ENCODE assay signal across 22 mouse cellular contexts in the genomic region with DNA sequence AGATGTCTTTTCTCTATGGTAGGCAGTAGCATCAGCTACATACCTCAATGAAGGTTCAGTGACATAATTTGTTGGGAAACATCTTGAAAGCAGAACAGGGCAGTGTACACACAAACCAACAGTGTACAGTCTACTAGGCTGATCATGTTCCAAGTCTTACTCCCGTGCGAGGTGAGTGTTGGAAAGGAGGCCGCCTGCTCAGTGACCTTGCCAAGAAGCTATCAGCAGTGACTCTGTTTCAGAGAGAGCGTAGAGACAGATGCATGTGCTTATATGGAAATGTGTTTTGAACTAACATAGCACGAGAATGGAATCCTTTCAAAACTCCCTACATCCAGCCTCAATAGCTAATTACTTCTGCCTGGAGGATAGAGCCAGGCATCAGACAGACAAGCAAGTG.
A peak's percentile ranks its signal among the peaks of the same experiment; 100 is the strongest.
DNase-seq lines count a peak whose midpoint lies in the region; ATAC-seq and TF ChIP-seq lines count a peak whose summit lies in the region.
"Had no signal": no experiment of that assay in that cellular context is flagged by ENCODE, and none has a peak within 500 bp of the region (broad histone marks: within the 10 kb centered on the region; RNA-seq: fewer than 3 reads in every experiment).

No protein-coding gene starts in this region.

- no peak for TF ChIP-seq EP300 in heart, postnatal 0 days (IDR thresholded peaks at IDR 0.05; ENCODE audit: low read depth)

- no peak for DNase-seq in forebrain, embryonic 11.5 days (ENCODE audit: low spot score)
- peak; percentile 75 for DNase-seq in heart, postnatal 0 days (ENCODE audit: low spot score)
- peak; percentile 52 for DNase-seq in NIH3T3 (ENCODE audit: low read depth)
- peak; percentile 16 for DNase-seq in forebrain, postnatal 0 days
- DNase-seq in gastrocnemius, postnatal 14 days = no peak
- DNase-seq: adrenal gland, postnatal 25 days; cerebellum, adult 11-12 months; gastrocnemius, postnatal 36 days; kidney, adult 18-20 months; liver, embryonic 13.5 days; thymus, postnatal 36 days had no signal

- H3K4me2 ChIP-seq in forebrain, embryonic 13.5 days = no peak overlapping the region
- H3K4me2 ChIP-seq in forebrain, embryonic 11.5 days (ENCODE audit: low read depth, low read length, severe bottlenecking) = no peak overlapping the region
- H3K4me2 ChIP-seq in heart, postnatal 0 days (ENCODE audit: low read depth, low read length) = no peak overlapping the region
- no peak overlapping the region for H3K4me2 ChIP-seq in heart, embryonic 12.5 days
- H3K4me2 ChIP-seq in forebrain, postnatal 0 days (ENCODE audit: low read depth) = no peak overlapping the region
- H3K4me2 ChIP-seq: heart, embryonic 11.5 days; limb, embryonic 12.5 days; liver, embryonic 13.5 days; lung, embryonic 15.5 days; midbrain, embryonic 11.5 days had no signal

- H3K27me3 ChIP-seq in forebrain, embryonic 13.5 days = no peaks in the 10 kb centered on the region
- H3K27me3 ChIP-seq in forebrain, embryonic 11.5 days (ENCODE audit: control insufficient read depth, insufficient read depth, low read length) = no peaks in the 10 kb centered on the region
- H3K27me3 ChIP-seq in heart, postnatal 0 days (ENCODE audit: control insufficient read depth, insufficient read depth, low read length) = no peaks in the 10 kb centered on the region
- H3K27me3 ChIP-seq in heart, embryonic 12.5 days (replicated peaks) = no peaks in the 10 kb centered on the region
- H3K27me3 ChIP-seq in forebrain, postnatal 0 days (ENCODE audit: insufficient read depth, low read length) = no peaks in the 10 kb centered on the region
- H3K27me3 ChIP-seq: CH12.LX; limb, embryonic 12.5 days; liver, embryonic 13.5 days had no signal

- no peak overlapping the region for H3K9ac ChIP-seq in forebrain, embryonic 13.5 days
- H3K9ac ChIP-seq in forebrain, embryonic 11.5 days (ENCODE audit: low read length) = no peak overlapping the region
- no peak overlapping the region for H3K9ac ChIP-seq in heart, postnatal 0 days (replicated peaks; ENCODE audit: low read depth, low read length)
- no peak overlapping the region for H3K9ac ChIP-seq in heart, embryonic 12.5 days
- no peak overlapping the region for H3K9ac ChIP-seq in forebrain, postnatal 0 days
- H3K9ac ChIP-seq: limb, embryonic 12.5 days; liver, embryonic 13.5 days; lung, embryonic 15.5 days had no signal

- peaks cover 4% of the 10 kb centered on the region; the same call in 1 of the 2 replicates for H3K4me1 ChIP-seq in forebrain, embryonic 13.5 days
- no peaks in the 10 kb centered on the region for H3K4me1 ChIP-seq in forebrain, embryonic 11.5 days (replicated peaks; ENCODE audit: control insufficient read depth, insufficient read depth, low read length)
- peaks cover 14% of the 10 kb centered on the region for H3K4me1 ChIP-seq in heart, postnatal 0 days (ENCODE audit: control insufficient read depth, insufficient read depth)
- peaks cover 14% of the 10 kb centered on the region for H3K4me1 ChIP-seq in heart, embryonic 12.5 days (replicated peaks)
- no peaks in the 10 kb centered on the region for H3K4me1 ChIP-seq in forebrain, postnatal 0 days (ENCODE audit: insufficient read depth)
- H3K4me1 ChIP-seq: limb, embryonic 12.5 days; liver, embryonic 13.5 days; lung, embryonic 15.5 days had no signal

- no peak overlapping the region for H3K27ac ChIP-seq in forebrain, embryonic 13.5 days
- no peak overlapping the region for H3K27ac ChIP-seq in forebrain, embryonic 11.5 days (ENCODE audit: low read depth, low read length)
- H3K27ac ChIP-seq in heart, postnatal 0 days (ENCODE audit: low read depth) = peak overlapping the region; percentile 67
- H3K27ac ChIP-seq in heart, embryonic 12.5 days (ENCODE audit: poor library complexity, severe bottlenecking) = no peak overlapping the region
- H3K27ac ChIP-seq in forebrain, postnatal 0 days (ENCODE audit: low read depth, low read length) = no peak overlapping the region
- H3K27ac ChIP-seq: kidney, postnatal 0 days; limb, embryonic 12.5 days; liver, embryonic 13.5 days; lung, embryonic 15.5 days; macrophage had no signal

- no peaks in the 10 kb centered on the region; the same call in 1 of the 2 replicates for H3K9me3 ChIP-seq in forebrain, embryonic 13.5 days (replicated peaks)
- no peaks in the 10 kb centered on the region for H3K9me3 ChIP-seq in forebrain, embryonic 11.5 days (ENCODE audit: control insufficient read depth, low read length)
- H3K9me3 ChIP-seq in heart, postnatal 0 days (replicated peaks; ENCODE audit: control insufficient read depth, low read length) = no peaks in the 10 kb centered on the region
- H3K9me3 ChIP-seq in heart, embryonic 12.5 days (replicated peaks) = no peaks in the 10 kb centered on the region
- no peaks in the 10 kb centered on the region for H3K9me3 ChIP-seq in forebrain, postnatal 0 days (ENCODE audit: low read length)
- H3K9me3 ChIP-seq: limb, embryonic 12.5 days; liver, embryonic 13.5 days; lung, embryonic 15.5 days had no signal

- no peak overlapping the region for H3K4me3 ChIP-seq in forebrain, embryonic 13.5 days
- H3K4me3 ChIP-seq in forebrain, embryonic 11.5 days (ENCODE audit: low read depth, low read length) = no peak overlapping the region
- no peak overlapping the region for H3K4me3 ChIP-seq in heart, postnatal 0 days (ENCODE audit: low read depth, low read length)
- no peak overlapping the region for H3K4me3 ChIP-seq in heart, embryonic 12.5 days
- H3K4me3 ChIP-seq in forebrain, postnatal 0 days (ENCODE audit: low read depth, low read length) = no peak overlapping the region
- H3K4me3 ChIP-seq: erythroblast, embryonic 14.5 days; limb, embryonic 12.5 days; liver, embryonic 13.5 days; lung, embryonic 15.5 days had no signal

- no peaks in the 10 kb centered on the region for H3K36me3 ChIP-seq in forebrain, embryonic 13.5 days (ENCODE audit: poor library complexity, severe bottlenecking)
- H3K36me3 ChIP-seq in forebrain, embryonic 11.5 days (ENCODE audit: control insufficient read depth, insufficient read depth, low read length) = no peaks in the 10 kb centered on the region
- no peaks in the 10 kb centered on the region for H3K36me3 ChIP-seq in heart, postnatal 0 days (replicated peaks; ENCODE audit: control insufficient read depth, insufficient read depth, low read length)
- H3K36me3 ChIP-seq in heart, embryonic 12.5 days = no peaks in the 10 kb centered on the region
- H3K36me3 ChIP-seq in forebrain, postnatal 0 days (ENCODE audit: insufficient read depth) = no peaks in the 10 kb centered on the region
- H3K36me3 ChIP-seq: limb, embryonic 12.5 days; liver, embryonic 13.5 days; lung, embryonic 15.5 days had no signal

- no peak for TF ChIP-seq CTCF in heart, postnatal 0 days (IDR thresholded peaks at IDR 0.05; ENCODE audit: low read depth)
- no peak for TF ChIP-seq CTCF in forebrain, postnatal 0 days (IDR thresholded peaks at IDR 0.05; ENCODE audit: low read depth)

- WGBS in forebrain, embryonic 13.5 days = 68% methylated on average over 5 of the region's 5 CpGs
- 77% methylated on average over 5 of the region's 5 CpGs for WGBS in forebrain, embryonic 11.5 days
- 27% methylated on average over 5 of the region's 5 CpGs for WGBS in heart, postnatal 0 days
- WGBS in heart, embryonic 12.5 days = 27% methylated on average over 5 of the region's 5 CpGs
- 28% methylated on average over 5 of the region's 5 CpGs for whole genome bisulfite sequencing in forebrain, postnatal 0 days

- ATAC-seq in forebrain, embryonic 13.5 days = peak; percentile 41; the same call in 1 of the 2 replicates
- ATAC-seq in forebrain, embryonic 11.5 days (replicated peaks; ENCODE audit: low FRiP score) = no peak
- peak; percentile 87 for ATAC-seq in heart, postnatal 0 days (ENCODE audit: insufficient read depth, low read depth)
- no peak for ATAC-seq in heart, embryonic 12.5 days (ENCODE audit: insufficient number of reproducible peaks, low FRiP score)
- ATAC-seq in forebrain, postnatal 0 days = peak; percentile 45
- ATAC-seq: hindbrain, embryonic 16.5 days had no signal

- intact Hi-C loops in gastrocnemius, postnatal 14 days (cut with DNase I; ENCODE audit: low total_unique reads) = no loop called here

Comparison
In these comparisons a context has a peak if more than half of its experiments do, and no peak if none do; other contexts are left out.
1. ATAC-seq: peak in forebrain, embryonic 13.5 days (single experiment), heart, postnatal 0 days (single experiment) and forebrain, postnatal 0 days (single experiment); none in forebrain, embryonic 11.5 days (single experiment) and heart, embryonic 12.5 days (single experiment).
2. DNase-seq: peak in heart, postnatal 0 days (single experiment), NIH3T3 (single experiment) and forebrain, postnatal 0 days (single experiment); none in forebrain, embryonic 11.5 days (single experiment) and gastrocnemius, postnatal 14 days (single experiment).